17 mouse cellular contexts compared by ENCODE assay signal in the genomic region with DNA sequence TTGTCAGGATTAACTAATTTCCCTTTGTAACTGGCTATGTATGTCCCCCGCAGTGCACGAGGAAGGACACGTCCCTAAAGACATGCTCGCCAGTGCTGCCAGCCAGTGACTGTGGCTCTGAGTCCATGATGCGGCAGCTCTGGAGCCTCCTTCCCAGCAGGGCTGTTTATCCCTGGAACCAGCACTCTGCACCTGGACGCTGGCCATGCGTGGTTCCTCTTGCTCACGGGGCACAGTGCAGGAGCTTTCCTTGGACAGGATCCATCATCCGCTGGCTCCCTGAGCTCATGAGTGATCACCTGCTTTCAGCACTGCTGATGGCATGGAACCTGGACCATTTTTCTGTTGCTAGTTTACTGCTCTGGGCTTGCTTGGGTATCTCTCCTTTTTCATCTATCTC. TPM values are rescaled to one million over a fixed set of nuclear protein-coding genes. Genes with fewer than 3 reads are reported as not detected.
DNase-seq lines count a peak whose midpoint lies in the region; ATAC-seq lines count a peak whose summit lies in the region.
"Had no signal": no experiment of that assay in that cellular context is flagged by ENCODE, and none has a peak within 500 bp of the region (broad histone marks: within the 10 kb centered on the region; RNA-seq: fewer than 3 reads in every experiment).

No protein-coding gene starts in this region.

- WGBS in kidney, embryonic 14.5 days = 76% methylated on average over 9 of the region's 9 CpGs
- 40% methylated on average over 9 of the region's 9 CpGs for WGBS in neural tube, embryonic 15.5 days

- H3K9ac ChIP-seq in kidney, embryonic 14.5 days (ENCODE audit: low read depth, low read length) = no peak overlapping the region
- H3K9ac ChIP-seq in neural tube, embryonic 15.5 days (replicated peaks) = no peak overlapping the region; the same call in 1 of the 2 replicates
- H3K9ac ChIP-seq: embryonic facial prominence, embryonic 15.5 days; limb, embryonic 15.5 days; midbrain, embryonic 12.5 days had no signal

- no peaks in the 10 kb centered on the region for H3K4me1 ChIP-seq in kidney, embryonic 14.5 days (ENCODE audit: control insufficient read depth, insufficient read depth, low read length)
- H3K4me1 ChIP-seq in neural tube, embryonic 15.5 days = peaks cover 8% of the 10 kb centered on the region
- H3K4me1 ChIP-seq: embryonic facial prominence, embryonic 15.5 days; limb, embryonic 15.5 days; midbrain, embryonic 12.5 days had no signal

- no peaks in the 10 kb centered on the region for H3K36me3 ChIP-seq in kidney, embryonic 14.5 days (ENCODE audit: control insufficient read depth, insufficient read depth, low read length)
- H3K36me3 ChIP-seq in neural tube, embryonic 15.5 days = no peaks in the 10 kb centered on the region
- H3K36me3 ChIP-seq: embryonic facial prominence, embryonic 15.5 days; limb, embryonic 15.5 days; midbrain, embryonic 12.5 days had no signal

- no peak for ATAC-seq in kidney, embryonic 14.5 days (ENCODE audit: low FRiP score, low TSS enrichment)
- no peak for ATAC-seq in neural tube, embryonic 15.5 days (ENCODE audit: low FRiP score)
- ATAC-seq in CD4-positive, CD25-positive, alpha-beta regulatory T cell, adult 4 months = no peak

- intact Hi-C loops in gastrocnemius, postnatal 14 days (cut with DNase I; ENCODE audit: low total_unique reads) = no loop called here

- no peaks in the 10 kb centered on the region for H3K27me3 ChIP-seq in kidney, embryonic 14.5 days (ENCODE audit: control insufficient read depth, insufficient read depth, low read length)
- H3K27me3 ChIP-seq in neural tube, embryonic 15.5 days (replicated peaks) = no peaks in the 10 kb centered on the region
- H3K27me3 ChIP-seq: embryonic facial prominence, embryonic 15.5 days; limb, embryonic 15.5 days; midbrain, embryonic 12.5 days had no signal

- no peaks in the 10 kb centered on the region for H3K9me3 ChIP-seq in kidney, embryonic 14.5 days (ENCODE audit: control insufficient read depth, low read length)
- H3K9me3 ChIP-seq in neural tube, embryonic 15.5 days (replicated peaks) = no peaks in the 10 kb centered on the region
- H3K9me3 ChIP-seq: embryonic facial prominence, embryonic 15.5 days; limb, embryonic 15.5 days; midbrain, embryonic 12.5 days had no signal

- peak; percentile 28 for DNase-seq in kidney, adult 18-20 months
- DNase-seq in neural tube, embryonic 10.5 days (ENCODE audit: extremely low spot score, low spot score) = no peak
- peak; percentile 95 for DNase-seq in cerebellum, adult 9-11 months
- DNase-seq in gastrocnemius, postnatal 14 days = no peak
- DNase-seq: adrenal gland, postnatal 14 days; layer of hippocampus, postnatal 36 days; thymus, postnatal 36 days had no signal

- H3K27ac ChIP-seq in kidney, embryonic 14.5 days (ENCODE audit: low read depth, low read length) = no peak overlapping the region
- H3K27ac ChIP-seq in neural tube, embryonic 15.5 days (replicated peaks) = no peak overlapping the region
- H3K27ac ChIP-seq: embryonic facial prominence, embryonic 15.5 days; limb, embryonic 15.5 days; midbrain, embryonic 12.5 days had no signal

- no peak overlapping the region for H3K4me2 ChIP-seq in kidney, embryonic 14.5 days (replicated peaks; ENCODE audit: low read depth, low read length)
- H3K4me2 ChIP-seq in neural tube, embryonic 15.5 days = 0 out of 2 replicates have a peak overlapping the region, but pooled peaks have one; percentile 11
- H3K4me2 ChIP-seq: embryonic facial prominence, embryonic 15.5 days; heart, embryonic 11.5 days; limb, embryonic 15.5 days; midbrain, embryonic 12.5 days had no signal

- H3K4me3 ChIP-seq in kidney, embryonic 14.5 days (ENCODE audit: low read length) = no peak overlapping the region
- no peak overlapping the region for H3K4me3 ChIP-seq in neural tube, embryonic 15.5 days (replicated peaks)
- H3K4me3 ChIP-seq: embryonic facial prominence, embryonic 15.5 days; limb, embryonic 15.5 days; midbrain, embryonic 12.5 days had no signal

RNA-seq across cellular contexts. Expression of gene Kcnj6, which starts 10.8 kb away (rescaled TPM):
- polyA plus RNA-seq in kidney, embryonic 14.5 days (2014; fragmentation: Nextera tagmentation; extraction: Ambion mirVana) = not detected in 2 replicates
- polyA plus RNA-seq in neural tube, embryonic 15.5 days (2015; fragmentation: Nextera tagmentation; extraction: Ambion mirVana) = 4.1 and 5.9 TPM in 2 replicates
- total RNA-seq in gastrocnemius, postnatal 14 days (2021) = under 1 TPM in 1 of 2 experiments, not detected in 1; 0.10 TPM
- not detected for polyA plus RNA-seq in CD4-positive, CD25-positive, alpha-beta regulatory T cell, adult 4 months (2017; shearing (Covaris generic))
- total RNA-seq: CH12.LX; neutrophil, adult 5-6 weeks had no signal
- polyA plus RNA-seq: limb, embryonic 15.5 days; lung, embryonic 16.5 days had no signal

Comparison
In these comparisons a context has a peak if more than half of its experiments do, and no peak if none do; other contexts are left out.
1. DNase-seq: peak in kidney, adult 18-20 months (single experiment) and cerebellum, adult 9-11 months (single experiment); none in neural tube, embryonic 10.5 days (single experiment) and gastrocnemius, postnatal 14 days (single experiment).